Mouse (Mus musculus): ENCODE results near the gene Pcdh15.

GRCm38 (mm10) chr10:74680559-74680958, 1581.4 kb downstream of the Pcdh15 start:
- TF ChIP-seq CTCF (conservative IDR thresholded peaks at IDR 0.05; ENCODE audit: insufficient read depth, insufficient read length, low read depth, low read length): no peak
- no peak for TF ChIP-seq POLR2A (IDR thresholded peaks at IDR 0.05; ENCODE audit: low read depth, low read length)
